Mouse (Mus musculus): Measurements from ENCODE around the gene Irgc1.
"Not testable (repeated sequence)": the region's sequence is repeated elsewhere in the genome, so short reads cannot be mapped to it uniquely, and the experiment has no call there.

Gene Irgc1

DNA sequence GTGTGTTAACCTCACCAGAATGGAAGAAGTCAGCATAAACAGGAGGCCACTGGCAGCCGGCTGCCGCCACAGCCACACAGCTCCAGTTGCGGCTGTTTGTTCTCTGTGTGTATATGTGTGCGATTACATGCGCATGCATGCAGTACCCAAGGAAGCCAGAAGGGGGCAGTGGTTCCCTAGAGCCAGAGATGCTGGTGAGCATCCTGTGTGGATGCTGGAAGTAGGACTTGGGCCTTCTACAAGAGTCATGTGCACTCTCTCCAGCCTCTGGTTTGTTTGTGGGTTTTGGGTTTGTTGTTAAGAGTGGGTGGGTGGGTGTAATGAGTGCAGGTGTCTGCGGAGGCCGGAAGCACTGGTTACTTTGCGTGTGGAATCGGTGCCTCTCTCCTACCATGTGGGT lies 49.2 kb downstream of the Irgc1 start:
- no peak for DNase-seq (ENCODE audit: low read depth in 2 of 2, low spot score in 2 of 2)

DNA sequence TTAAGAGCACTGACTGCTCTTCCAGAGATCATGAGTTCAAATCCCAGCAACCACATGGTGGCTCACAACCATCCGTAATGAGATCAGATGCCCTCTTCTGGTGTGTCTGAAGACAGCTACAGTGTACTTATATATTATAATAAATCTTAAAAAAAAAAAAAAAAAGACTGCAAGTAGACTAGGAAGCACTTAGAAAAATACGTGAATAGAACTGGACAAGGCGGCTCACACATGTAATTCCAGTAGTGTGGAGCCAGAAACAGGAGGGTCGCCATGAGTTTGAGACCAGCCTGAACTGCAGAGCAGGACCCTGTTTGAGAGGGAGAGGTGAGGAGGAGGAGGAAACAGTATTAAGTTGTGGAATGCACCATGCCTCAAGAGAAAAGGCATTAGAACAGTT lies 51.6 kb downstream of the Irgc1 start:
- DNase-seq (ENCODE audit: low read depth in 2 of 2, low spot score in 2 of 2), result not testable (repeated sequence)

DNA sequence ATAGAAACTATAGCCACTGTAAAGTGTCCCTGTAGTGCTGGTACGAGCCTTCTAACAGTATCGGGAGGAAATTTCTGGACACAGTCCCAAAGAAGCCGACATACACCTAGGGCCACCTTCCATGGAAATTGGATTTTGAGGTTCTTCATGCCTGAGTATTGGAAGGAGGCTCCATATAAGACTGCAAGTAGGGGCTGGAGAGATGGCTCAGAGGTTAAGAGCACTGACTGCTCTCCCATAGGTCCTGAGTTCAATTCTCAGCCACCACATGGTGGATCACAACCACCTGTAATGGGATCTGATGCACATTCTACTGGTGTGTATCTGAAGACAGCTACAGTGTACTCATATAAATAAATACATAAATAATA lies 52.0 kb downstream of the Irgc1 start:
- DNase-seq (ENCODE audit: low read depth in 2 of 2, low spot score in 2 of 2), result no peak

DNA sequence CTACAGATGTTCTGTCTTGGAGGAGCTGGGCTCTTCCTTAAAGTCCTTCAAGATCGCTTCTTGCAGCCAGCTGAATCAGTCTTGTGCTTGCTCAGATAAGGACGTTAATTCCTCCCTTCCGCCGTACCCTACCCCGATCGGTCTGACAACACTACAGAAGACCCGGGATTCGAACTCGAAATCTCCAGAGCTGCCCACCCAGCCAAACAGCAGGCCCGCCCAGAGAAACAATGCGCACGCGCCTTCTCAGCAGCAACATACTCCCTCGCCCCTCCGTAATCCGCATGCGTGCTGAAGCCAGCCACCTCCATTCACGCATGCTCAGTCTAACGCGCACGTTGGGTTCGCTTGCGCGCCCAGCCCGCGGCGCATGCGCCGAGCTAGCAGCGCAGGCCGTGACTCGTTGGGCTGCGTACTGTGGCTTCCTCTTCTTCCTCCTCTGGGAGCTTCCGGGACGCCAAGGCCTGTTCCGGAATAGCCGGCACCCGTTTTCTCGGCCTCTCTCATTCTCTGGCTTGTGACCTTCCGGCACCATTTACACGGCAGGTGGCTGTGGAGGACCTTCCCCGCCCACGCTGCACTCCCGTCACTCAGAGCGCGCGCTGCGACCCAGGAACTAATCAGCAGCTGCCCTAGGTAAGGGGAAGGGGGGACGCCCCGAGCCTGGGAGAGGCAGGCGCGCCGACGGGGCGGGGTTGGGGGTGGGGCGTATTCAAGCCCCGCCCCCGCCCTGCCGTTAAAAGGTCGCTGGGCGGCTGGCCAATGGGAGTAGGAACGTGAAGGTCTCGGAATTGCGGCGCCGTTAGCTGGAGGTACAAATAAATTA lies 52.6 kb downstream of the Irgc1 start, which contains the start of gene Smg9:
Gene Smg9 (plus strand): TSS at position 364 of the 826 bp plus-strand sequence.
- DNase-seq (ENCODE audit: low read depth in 2 of 2, low spot score in 2 of 2), result peak; percentile 93 to 94

DNA sequence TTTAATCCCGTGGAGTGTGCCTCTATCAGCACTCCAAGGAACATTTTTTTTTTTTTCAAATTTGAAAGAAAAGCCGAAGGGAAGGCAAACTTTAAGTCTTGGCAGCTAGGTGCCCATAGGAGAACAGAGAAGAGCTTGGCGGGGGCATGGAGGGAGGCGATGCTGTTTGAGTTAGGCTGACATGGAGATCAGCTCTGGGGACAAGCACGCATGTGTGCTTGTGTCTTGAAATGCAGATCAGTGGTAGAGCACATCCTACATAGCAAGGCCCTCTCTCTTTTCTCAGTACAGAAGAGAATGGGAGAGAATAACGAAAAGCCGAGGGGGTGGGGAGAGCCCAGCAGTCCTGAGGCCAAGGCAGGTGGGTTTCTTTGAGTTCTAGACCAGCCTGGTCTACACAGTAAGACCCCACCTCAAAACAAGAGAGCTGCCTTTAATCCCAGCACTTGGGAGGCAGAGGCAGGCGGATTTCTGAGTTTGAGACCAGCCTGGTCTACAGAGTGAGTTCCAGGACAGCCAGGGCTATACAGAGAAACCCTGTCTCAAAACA lies 53.7 kb downstream of the Irgc1 start:
- no peak for DNase-seq (ENCODE audit: low read depth in 2 of 2, low spot score in 2 of 2)

DNA sequence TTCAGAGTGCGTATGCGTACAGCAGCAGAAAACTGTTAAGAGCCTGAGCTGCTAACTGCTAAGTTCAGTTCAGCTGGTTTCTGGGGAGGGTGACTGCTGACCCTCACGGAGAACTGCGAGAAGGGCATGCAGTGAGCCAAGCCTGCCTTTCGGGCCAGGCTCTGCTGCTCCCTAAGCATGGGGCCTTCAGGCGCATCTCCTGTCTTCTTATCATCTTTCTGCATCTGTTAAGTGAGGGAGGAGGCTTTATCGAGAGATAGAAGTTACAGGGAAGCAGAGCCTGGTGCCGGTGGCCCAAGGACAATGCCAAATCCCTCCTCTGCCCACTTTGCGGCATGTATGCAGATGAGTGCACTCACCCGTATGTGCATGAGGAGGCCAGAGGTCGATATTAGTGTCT lies 55.3 kb downstream of the Irgc1 start:
- DNase-seq (ENCODE audit: low read depth in 2 of 2, low spot score in 2 of 2), result no peak

DNA sequence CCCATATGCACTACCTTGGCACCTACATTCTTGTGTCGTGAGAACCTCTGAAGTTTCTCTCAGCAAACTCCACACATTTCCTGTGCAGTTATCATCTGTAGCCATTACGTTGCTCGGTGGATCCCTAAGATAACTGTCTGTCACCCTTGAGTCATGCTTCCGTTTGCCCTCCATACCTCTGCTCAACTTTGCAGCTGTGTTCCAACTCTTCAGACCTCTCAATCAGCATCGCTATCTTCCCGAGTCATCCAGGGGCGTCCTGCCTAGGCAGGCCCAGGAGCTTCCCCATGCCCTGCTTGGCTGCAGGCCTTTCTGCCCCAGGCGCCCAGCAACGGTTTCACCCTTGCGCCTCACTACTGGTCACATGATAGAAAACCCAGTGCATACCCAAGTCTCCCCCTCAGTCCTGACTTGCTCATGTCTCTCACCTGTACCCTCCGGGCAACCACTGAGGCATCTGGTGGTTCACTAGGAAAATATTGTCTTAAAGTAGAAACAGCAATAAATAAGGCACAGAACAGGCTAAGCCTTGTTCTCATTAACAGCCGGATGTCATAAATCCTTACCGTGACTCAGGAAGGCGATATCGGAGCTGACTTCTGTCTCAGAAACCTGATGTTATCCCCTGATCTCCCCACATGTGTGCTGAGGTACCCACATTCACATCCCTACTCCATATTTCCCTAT lies 57.5 kb downstream of the Irgc1 start:
- DNase-seq (ENCODE audit: low read depth in 2 of 2, low spot score in 2 of 2), result no peak

DNA sequence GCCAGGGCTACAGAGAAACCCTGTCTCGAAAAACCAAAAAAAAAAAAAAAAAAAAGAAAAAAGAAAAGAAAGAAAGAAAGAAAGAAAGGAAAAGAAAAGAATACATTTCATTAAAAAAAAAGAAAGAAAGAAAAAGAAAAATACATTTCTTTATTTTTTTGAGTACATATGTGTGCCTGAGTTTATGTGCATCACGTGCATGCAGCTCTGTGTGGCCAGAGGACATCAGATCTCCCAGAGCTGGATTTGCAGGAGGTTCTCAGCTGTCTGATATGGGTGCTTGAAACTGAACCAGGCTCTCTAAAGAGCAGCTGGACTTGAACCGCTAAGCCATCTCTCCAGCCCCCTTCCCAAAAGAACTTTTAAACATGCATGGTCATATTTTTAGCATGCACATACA lies 58.0 kb downstream of the Irgc1 start:
- no peak for DNase-seq (ENCODE audit: low read depth in 2 of 2, low spot score in 2 of 2)

DNA sequence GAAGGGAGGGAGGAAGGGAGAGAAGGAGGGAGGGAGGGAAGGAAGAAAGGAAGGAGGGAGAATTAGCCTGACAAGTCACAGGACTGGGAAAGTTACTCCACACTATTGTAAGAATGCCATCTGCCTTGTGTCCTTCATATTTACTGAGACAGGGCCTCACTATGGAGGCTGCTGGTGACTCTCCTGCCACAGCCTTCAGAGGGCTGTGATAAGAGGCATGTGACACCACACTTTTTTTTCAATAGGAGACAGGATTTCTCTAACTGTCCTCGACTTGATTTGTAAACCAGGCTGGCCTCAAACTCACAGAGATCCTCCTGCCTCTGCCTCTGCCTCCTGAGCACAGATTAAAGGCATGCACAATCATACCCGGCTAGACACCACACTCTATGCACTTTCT lies 60.4 kb downstream of the Irgc1 start:
- DNase-seq (ENCODE audit: low read depth in 2 of 2, low spot score in 2 of 2), result no peak

DNA sequence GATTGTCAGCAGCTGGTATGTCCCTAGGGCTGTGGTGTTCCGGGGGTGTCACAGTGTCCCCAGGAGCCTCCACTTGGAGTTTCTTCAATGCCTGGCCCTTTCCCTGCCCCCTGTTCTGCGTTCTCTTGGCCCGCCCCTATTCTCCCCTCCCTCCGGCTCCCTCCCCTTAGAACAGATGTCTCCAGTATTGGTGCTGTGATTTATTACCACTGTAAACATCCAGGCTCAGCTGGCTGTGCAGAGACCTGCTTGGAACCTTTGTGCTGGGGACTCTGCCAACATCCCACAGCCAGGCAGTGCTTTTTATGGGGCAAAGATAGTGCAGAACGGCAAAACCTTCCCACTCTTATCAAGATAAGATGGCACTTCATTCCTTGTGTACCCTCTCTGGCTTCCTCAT lies 61.0 kb downstream of the Irgc1 start:
- no peak for DNase-seq (ENCODE audit: low read depth in 2 of 2, low spot score in 2 of 2)

DNA sequence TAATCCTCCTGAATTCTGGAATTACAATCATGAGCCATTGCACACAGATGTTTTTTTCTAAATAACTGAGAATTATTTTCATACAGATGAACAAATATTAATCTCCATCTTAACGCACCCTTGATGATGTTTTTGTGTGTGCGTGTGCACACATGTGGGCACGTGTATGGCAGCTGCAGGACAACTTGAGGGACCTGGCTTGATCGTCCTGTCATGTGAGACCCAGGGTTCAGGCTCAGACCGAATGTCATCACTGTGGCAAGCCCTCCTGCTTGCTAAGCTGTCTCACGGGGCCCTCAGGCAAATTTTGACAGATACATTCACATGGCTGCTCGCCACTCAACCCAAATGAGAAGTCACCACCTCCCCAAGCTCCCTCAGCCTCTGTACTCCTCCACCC lies 61.6 kb downstream of the Irgc1 start:
- DNase-seq (ENCODE audit: low read depth in 2 of 2, low spot score in 2 of 2), result no peak

DNA sequence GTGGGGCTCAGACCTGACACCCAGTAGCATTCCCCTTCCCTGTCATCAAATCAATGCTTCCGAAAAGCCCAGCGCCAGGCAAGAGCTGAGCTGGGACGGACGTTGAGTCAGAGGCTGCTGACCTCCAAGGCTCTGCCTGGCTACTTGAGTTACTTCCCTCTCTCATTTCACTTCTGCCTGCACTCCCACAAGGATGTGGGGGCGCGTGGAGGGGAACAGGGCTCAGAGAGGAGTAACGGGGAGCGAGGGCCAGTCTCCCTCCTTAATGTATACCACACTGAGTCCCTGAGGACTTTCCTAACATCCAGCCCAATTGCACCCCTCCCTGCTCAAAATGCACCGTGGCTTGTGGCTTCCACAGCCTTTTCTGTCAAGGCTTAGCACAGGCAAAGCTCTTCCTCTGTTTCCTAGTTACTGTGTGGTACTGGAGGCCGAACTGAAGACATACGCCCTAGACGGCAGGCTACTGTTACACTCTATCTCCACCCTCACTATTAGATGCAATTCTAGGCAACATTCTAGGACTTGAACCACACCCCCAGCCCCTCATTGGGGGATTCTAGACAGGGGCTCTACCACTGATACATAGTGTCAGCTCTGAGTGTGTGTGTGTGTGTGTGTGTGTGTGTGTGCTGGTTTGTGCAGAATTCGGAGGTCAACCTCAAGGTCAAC lies 62.4 kb downstream of the Irgc1 start:
- no peak for DNase-seq (ENCODE audit: low read depth in 2 of 2, low spot score in 2 of 2)

DNA sequence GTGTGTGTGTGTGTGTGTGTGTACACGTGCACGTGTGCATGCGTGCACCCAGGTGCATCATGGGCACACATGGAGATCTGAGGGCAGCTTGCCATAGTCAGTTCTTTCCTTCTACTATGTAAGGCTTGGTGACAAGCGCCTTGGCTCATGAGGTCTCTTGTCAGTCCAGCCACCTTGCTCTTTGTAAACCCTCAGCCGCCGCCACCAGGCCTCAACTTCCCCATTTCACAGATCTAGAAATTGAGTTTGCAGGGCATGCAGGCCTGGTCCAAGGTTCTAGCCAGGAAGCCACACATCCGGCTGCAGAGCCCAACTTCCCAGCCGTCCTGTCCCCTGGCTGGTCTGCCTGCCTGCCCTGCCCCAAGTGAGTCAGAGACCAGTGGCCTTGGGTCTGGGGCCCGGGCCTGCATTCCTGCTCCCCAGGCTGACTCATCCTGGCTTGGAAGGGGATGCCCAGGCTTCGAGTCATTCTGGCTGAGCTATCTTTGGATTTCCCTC lies 65.0 kb downstream of the Irgc1 start:
- DNase-seq (ENCODE audit: low read depth in 2 of 2, low spot score in 2 of 2), result no peak

DNA sequence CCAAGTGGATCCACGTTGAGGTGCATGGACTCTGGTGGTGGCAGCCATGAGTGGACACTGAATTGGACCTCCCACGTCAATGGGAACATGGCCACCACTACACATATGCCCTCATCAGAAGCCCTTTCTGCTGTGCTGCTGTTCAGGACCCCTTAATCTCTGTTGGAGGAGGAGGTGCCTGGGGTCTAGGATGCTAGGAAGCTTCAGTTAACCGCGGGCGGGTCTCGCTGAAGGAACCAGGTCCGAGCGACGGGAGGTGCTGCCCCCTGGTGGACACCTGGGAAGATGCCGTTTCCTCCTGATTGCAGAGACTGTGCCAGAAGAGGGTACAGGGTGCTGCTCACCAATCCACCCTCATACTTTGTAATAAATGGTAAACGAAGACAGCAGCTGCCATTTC lies 67.3 kb downstream of the Irgc1 start:
- peak; percentile 80 to 85 for DNase-seq (ENCODE audit: low read depth in 2 of 2, low spot score in 2 of 2)

DNA sequence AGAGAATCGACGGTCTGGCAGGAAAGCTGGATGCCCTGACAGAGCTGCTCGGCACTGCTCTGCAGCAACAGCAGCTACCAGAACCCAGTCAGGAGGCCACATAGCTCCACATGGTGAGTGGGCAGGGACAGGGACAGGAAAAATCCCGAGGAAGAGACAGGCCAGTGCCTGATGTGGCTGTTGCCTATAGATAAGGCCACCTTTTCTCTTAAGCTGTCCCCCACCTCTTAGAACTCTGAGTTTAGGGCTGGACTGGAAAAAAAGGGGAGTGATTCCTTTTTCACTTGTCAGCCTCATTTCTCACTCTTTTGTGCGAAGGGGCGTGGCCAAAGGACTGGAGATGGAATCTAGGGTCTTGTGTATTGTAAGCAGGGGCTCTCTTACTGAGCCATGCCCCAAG lies 68.0 kb downstream of the Irgc1 start:
- no peak for DNase-seq (ENCODE audit: low read depth in 2 of 2, low spot score in 2 of 2)

DNA sequence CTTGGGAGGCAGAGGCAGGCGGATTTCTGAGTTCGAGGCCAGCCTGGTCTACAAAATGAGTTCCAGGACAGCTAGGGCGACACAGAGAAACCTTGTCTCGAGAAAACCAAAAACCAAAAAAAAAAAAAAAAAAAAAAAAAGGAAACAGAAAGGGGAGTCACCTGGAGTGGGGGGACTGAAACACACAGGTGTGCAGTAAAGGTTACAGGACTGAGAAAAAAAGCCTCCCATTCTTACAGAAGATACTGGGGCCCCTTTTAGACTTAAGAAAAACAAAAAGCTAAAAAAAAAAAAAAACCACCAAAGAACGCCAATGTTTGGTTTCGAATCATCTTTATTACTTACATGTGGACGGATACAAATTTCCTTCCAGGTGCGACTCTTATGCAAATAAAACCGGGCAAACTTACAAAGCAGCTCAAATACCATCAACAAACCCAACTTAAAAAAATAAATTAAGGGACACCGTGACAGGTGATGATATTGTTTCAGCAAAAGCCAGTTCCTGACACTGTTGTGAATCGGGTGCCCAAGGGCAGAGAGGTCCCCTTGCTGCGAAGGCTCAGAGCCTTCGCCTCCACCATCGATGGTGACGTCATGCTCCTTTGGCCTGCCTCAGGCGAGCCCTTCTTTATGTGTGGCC lies 69.2 kb downstream of the Irgc1 start:
- DNase-seq (ENCODE audit: low read depth in 2 of 2, low spot score in 2 of 2), result no peak
